Mouse (Mus musculus) spleen, postnatal 14 days (tissue): ENCODE results near the gene Als2cr12.
"Not testable (repeated sequence)": the region's sequence is repeated elsewhere in the genome, so short reads cannot be mapped to it uniquely, and the experiment has no call there.

Experiments
- DNase-seq, 2 experiments: peaks; one replicate each; pipeline ENCODE4 v3.0.0; 2021 to 2022; ENCODE audit warnings: low spot score in 2 of 2

Gene Als2cr12

DNA sequence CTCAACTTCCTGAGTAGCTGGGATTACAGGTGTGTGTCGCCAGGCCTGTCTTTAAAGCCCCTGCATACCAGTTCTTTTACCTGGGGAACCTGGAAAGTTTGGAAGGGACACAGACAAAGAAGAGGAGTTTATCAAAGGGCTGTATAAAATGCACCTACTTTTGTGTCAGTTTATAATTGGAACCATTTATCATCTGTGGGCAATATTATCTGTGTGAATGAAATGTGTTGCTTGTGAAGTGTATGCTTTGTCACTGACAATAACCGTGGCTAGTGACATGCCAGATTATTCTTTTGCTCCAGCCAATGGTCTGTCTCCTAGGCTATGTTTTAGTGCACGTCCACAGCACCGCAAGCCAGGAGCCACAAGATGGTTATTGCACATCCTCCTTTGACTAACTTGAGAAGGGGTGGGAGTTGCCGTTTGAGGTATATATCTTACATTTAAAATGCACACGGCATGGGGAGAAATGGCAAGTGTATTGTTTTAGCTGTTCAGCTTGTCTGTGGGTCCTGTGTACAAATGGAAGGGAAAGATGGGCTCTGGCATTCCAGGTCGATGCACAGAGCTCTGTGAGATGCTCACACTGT lies 23.7 kb upstream of the Als2cr12 start:
- no peak for DNase-seq

DNA sequence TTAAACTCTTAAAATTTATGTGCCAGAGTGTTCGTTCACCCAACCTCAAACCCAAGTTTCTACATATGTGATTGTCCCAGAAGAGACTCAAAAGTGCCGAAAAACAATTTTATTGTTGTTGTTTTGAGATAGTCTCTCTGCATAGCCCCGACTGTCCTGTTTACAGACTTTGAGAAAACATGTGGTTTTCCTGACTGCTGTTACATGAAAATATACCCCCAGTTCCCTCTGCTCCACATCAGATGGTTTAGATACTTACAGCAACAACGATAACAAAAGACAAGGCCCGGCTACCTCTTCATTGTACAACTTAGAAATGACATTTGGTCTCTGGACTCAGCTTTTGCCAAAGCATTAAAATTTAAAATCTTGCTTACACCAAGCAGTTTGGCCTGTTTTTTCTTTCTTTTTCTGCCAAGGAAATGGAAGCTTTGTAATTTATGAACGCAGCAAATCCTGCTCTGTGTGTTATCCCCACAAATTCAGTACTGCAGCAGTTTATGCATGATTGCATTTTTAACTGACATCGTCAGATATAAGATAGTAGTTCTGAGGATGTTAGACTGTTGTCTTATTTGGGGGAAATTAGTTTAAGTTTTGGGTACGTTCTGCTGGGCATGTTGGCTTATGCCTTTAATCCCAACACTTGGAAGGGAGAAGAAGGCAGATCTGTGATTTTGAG lies 21.9 kb upstream of the Als2cr12 start:
- DNase-seq, result no peak

DNA sequence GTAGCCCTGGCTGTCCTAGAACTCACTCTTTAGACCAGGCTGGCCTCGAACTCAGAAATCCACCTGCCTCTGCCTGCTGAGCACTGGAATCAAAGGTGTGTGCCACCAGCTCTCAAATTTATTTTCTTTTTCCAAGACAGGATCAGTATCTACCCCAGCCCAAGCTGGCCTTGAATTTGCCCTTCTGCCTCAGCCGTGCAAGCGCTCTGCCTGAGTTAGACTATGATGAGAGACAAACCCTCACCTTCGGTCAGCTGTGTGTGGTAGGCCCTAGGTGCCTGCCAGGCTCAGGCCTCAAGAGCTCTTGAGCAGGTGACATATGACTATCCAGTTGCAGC lies 21.1 kb upstream of the Als2cr12 start:
- no peak for DNase-seq

DNA sequence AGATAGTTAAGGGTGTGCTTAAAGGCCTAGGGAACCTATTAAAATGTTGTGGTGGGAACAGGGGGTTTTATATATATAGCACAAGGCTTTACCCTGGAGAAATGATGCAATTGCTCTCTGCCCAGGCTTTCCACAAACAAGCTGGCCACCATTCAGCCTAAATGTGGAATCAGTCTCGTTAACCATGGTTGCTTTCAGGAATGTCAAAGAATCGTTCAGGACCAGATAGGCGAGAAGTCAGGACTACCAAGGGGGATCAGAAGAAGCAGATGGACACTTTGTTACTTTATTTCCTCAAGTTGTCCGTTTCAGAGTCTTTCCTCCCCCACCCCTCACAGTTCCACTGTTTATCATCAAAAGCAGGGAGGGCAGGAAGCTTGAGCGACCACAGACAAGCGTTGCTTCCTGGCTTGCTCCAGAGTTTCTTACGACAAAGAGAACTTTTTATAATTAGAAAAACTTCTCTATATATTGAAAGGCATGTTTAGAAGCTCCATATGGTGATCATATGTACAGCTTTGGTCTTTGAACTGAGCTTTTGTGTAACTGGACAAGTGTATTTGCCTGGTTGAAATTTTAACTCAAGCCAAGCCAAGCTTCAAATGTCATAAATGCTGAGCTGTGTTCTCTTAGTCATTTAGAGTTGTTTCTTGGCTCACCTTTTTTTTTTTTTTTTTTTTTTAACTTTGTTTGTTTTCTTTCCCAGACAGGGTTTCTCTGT lies 20.5 kb upstream of the Als2cr12 start:
- DNase-seq, result no peak

DNA sequence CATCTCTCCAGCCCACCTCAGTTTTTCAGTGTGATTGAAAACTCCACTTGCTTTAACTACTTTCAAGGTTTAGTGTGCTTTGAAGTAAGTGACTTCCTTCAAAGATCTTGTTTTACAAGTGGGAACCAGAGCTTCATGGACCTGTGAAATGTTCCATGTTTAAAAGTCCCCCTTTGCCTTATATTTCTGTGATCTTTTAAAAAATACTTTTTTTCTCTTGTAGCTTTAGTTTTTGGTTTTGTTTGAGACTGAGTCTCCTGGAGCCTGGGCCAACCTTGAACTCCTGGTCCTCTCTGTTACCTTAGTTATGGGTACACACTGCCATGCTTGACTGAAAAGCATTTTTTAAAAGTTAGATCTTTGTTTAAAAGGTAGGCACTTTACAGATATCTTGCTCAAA lies 19.7 kb upstream of the Als2cr12 start:
- DNase-seq, result no peak

DNA sequence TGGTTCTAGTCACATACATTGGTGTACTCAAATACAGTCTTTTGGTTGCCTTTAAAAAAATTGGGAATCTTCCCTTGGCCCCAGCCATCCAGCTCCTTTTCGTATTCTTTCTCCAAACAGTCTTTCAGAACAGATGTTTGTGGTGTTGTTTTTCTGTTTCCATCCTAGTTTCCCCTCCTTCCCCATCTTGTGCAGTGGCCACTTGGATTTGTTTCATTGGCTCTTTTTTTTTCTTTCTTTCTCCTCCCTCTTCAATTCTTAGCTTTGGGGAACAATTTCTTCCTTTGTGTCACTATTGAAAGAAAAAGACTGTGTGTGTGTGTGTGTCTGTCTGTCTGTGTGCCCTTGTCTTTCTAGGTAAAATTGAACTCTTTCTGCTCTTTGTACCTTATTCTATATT lies 18.6 kb upstream of the Als2cr12 start:
- DNase-seq, result no peak

DNA sequence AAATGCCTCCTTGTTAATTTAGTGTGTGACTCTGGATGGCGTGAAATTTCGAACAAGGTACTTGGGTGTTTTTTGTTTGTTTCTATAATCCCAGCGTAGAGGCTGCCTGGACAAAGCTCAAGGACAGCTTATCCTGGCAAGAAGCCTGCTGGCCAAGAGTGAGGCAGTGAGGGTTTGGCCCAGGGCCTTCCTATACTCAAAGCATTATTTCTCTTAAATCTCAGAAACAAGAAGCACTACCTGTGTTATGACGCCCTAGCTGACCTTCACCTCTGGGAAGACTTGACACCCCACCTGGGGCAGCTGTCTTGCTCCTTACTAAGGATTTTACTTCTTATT lies 18.1 kb upstream of the Als2cr12 start:
- DNase-seq, result no peak

DNA sequence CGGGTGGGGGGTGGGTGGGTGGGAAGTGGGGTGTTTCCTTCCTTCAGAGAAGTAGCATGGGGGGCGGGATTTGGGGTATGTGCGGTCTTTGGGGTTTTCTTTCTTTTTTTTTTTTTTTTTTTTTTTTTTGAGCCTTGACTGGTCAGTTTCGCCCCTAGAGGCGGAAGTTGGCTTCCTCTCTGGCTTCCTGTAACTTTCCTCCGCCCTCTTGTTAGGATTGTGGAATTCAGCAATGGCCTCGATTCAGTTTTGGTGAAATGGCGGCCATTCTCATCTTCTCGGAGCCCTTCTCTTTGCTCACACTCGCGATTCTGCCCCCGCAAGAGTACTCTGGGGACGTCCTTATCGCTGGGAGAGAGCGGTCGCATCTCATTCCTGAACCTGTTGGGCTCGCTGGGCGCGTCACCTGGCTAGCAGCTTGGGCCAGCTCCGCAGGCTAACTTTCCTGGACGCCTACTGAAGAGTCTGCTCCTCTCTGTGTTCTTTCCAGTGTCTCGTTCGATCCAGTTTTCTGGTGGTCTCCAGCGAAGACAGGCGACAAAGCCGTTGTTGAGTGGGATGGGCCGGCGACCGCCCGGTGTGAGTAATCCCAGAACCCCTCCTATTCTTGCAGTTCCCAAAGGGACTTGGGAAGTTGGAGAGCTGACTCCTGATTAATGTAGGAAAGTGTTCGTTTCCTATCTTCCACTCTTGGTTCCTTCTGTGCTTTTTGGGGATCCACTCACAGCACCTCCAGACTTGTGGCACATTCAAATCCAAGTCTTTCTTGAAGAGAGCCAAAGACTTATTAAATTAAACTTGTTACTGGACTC lies 17.5 kb upstream of the Als2cr12 start:
- no peak for DNase-seq

DNA sequence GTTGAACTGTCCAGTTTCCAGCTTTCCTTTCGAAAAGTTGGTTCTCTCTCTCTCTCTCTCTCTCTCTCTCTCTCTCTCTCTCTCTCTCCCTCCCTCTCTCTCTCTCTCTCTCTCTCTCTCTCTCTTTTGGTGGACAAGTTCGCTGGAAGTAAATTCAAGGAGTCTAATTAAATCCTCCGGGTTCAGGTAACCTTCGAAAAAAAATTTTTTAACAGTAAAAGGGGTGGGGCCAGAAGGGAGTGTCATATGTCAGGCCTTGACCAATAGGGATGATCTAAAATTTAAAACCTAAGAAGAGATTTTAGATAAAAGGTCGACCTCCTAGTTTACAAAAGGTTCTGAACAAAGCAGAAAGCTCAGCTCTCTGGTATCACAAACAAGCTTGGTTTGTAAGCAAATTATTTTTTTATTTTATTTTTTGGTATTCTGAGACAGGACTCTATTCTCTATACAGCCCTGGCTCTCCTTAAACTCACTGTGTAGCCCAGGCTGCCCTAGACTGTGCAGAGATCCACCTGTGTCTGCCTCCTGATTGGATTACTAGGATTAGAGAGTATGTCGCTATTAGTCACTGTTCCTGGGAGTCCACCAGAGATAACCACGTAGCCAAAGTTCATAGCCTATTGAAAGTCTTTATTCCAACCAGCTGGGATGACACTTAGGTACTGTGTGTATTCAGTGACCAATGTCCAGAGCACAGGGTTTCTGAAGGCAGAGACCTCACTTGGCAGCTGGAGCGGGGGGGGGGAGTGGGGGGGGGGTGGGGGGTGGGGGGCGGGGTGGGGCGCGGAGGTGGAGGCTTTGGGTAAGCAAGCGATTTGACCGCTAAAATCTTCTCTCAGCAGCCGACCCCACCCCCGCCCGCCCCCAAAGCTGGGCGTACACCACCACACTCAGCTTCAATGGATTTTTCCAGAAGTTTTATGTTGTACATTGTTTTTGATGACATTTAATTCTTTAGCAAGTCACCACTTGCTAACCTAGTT lies 16.6 kb upstream of the Als2cr12 start:
- DNase-seq, result no peak

DNA sequence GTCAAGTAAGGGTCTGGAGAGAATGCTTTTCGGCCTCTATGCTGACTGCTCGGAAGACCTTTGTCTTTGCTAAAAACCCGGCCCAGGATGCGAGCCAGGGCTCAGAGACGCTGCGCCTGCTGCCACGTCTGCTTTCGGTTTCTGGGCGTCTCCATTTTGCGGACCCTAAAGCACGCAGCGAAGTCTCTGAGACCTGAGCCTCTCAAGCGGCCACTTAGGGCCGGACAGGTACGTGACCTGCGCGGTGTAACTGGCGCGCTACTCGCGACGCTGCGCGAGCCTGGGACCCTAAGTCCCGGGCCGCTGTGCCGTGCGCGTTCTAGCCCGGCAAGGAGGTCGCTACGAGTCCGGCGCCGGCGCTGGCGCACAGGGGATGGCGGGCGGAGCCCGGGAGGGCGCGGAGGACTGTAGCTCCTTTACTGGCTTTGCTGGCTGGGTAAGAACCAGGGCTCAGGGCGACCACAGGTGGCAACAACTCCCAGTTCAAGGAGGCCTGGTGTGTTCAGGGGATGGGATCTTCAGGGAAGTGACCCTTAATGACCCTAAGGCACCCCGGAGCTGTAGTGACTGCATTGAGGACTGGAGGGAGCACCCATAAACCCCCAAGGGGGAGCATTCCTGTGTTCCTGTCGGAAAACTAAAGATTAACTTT lies 15.7 kb upstream of the Als2cr12 start, which contains the start of gene Cflar:
Gene Cflar (plus strand): TSS at position 144 of the 652 bp plus-strand sequence.
- DNase-seq, result peak; percentile 55 to 68

DNA sequence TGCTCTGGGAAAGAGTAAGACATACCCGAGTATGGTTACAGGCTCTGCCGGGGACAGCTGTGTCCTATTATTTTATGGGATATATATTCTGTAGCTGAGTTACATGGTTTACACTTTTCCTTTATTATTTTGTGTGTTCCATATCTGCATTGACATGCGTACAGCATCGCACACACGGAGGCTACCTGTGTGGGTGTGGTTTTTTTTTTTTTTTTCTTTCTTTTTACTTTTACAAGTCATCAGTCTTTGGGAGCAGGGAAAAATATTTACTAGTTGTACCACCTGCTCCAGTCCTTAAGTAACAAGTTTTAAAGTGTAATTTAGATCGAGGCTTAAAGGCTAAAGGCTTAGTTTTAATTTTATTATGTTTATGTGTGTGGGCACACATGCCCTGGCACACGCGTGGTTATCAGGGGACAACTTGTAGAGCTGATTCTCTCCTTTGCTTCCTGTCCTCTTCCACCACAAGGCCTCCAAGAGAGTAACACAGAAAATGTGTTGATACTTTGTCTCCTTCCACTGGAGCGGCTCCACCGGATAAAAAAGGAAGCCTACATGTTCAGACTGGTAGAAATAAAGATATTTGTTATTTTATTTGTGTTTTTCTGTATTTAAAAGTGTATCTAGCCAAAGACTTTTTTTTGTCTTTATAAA lies 15.0 kb upstream of the Als2cr12 start:
- no peak for DNase-seq

DNA sequence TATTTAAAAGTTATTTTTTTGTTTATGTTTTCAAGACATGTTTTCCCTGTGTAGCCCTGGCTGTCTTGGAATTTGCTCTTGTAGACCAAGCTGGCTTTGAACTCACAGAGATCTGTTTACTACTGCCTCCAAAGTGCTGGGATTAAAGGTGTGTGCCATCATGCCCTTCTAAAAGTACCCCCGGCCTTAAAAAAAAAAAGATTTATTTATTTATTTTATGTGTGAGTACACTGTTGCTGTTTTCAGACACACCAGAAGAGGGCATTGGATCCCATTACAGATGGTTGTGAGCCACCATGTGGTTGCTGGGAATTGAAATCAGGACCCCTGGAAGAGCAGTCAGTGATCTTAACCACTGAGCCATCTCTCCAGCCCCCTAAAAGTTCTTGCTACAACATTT lies 14.3 kb upstream of the Als2cr12 start:
- DNase-seq, result not testable (repeated sequence)

DNA sequence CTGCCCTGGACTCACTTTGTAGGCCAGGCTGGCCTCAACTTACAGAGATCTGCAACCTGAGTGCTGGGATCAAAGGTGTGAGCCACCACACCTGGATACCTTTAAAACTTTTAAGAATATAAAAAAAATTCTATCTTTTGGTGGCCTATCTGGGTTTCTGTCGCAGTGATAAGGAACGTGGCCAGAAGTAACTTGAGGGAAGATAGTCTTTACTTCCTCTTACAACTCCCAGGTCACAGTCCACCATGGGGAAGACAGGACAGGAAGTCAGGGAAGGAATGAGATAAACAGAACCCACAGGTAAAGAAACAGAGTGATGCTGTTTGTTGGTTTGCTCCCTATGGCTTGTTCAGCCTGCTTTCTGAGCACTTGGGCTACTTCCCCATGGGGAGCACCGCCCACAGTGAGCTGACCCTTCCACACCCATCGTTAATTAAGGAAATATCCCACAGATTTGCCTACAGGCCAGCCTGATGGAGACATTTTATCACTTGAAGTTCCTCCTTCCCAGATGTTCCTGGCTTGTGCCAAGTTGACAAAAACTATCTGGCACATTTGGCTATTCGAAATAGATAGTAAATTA lies 4.9 kb upstream of the Als2cr12 start:
- DNase-seq, result not testable (repeated sequence)

DNA sequence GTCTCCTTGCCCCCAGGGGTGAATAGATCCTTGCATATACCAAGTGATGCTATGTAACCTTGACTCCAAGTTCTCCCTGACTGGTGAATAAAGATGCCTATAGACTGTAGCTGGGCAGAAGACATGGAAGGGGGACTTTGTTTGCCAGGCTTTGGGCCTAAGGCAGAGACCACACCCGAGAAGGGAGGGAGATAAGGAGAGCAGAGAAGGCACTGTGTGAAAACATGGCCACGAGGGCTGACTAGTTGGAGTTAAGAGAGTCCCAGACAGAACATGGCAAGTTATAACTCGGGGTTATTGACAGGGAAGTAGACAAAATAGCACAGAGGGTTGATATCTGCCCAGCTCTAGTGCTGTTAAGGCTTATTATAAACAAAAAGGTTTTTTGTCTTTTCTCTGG lies 4.2 kb upstream of the Als2cr12 start:
- DNase-seq, result no peak

DNA sequence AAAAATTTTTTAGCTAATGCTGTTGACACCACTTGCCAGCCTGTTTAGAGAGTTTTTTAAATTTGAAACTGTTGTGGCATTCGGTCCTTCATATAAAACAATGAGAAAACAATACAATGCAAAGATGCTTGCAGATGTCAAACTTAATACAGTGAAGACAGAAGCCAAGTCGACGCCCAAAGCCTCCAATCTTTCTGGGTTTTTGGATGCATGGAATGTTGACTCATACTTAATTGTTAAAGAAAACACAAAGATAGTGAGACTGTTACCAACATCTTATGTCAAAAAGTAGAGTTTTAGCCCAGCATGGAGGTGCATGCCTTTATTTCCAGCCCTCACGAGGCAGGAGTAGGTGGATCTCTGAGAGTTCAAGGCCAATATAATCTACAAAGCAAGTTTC lies 3.0 kb upstream of the Als2cr12 start:
- DNase-seq, result no peak

DNA sequence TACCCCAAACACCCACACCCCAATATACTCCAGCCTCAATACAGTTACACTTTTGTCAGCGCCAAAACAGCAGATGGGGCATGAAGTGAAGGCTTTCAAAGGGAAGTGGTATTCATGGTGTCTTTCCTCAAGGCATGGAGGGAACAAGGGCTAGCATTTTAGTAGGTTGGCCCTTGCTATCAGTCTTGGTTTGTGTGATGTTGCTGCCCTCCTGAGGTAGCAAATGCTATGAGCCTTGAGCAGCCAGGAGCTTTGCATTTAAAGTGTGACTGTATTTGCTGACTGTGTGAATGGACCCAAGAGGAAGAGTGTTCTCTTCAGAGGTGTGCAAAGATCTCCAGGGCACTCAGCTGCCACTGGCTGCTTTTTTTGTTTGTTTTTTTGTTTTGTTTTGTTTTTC lies 1.8 kb upstream of the Als2cr12 start:
- not testable (repeated sequence) for DNase-seq

DNA sequence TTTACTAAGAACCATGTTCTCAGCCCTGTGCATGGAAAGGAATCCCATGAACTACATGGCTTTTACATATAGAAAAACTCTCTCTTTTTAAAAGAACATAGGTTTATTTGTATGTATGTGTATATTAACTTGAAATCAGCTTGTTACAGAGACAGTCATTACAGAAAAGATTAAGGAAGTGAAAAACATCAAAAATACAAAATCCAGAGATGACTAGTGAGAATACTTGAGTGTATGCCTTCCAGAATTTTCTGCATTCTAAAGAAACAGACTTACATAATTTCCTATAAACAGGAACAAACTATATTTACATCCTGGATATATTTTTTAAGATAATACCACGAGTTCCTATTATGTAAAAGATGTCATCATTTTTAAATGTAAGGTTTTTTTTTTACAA lies 2.1 kb downstream of the Als2cr12 start:
- no peak for DNase-seq

DNA sequence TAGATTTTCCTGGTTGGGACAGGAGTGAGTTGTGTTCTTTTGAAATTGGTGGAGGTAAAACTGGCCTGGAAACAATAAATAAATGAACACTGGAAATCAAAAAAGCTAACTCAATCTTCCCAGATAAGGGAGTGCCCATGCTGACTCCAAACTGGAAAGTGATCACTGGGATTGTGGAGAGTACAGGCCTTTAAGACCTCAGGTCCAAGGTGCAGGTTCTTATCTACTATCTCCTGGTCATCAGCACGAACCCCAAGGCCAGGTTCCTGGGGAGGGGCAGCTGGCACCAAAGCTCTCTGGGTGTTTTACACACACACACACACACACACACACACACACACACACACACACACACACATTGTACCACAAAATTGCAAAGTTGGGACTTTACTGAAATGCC lies 4.1 kb downstream of the Als2cr12 start:
- DNase-seq, result not testable (repeated sequence)

DNA sequence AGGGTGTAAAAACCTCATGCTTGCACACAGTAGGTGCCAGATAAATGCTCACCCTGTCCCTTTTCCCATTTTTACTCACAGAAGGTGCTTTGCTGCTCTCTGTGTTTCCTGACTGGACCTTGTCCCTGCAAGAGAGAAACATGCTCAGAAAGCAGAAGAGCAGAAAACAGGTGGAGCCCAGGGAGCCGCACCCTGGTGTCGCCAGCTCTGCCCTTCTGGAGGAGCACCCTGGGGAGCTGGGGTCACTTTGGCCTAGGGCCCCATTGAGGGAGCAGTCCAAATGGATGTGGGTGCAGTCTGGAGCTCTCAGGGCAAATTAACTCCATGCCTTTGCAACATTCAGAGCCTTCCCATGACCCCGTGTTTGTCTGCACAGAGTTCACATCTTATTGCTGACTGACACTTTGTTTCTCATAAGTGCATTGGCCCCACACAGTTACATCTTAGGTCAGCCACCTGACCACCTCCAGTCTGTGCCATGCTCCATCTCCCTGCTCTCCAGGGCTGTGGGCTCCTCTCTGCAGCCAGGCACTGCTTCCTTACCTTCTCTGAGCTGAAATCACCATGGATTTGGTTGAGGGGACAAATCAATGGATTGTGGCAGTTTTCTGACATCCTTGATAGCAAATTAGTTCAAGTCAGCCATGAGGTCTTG lies 4.8 kb downstream of the Als2cr12 start:
- not testable (repeated sequence) for DNase-seq
